Mouse (Mus musculus) mature B cell (primary cell): Measurements from ENCODE around the gene Myo1e.

ENCODE experiments used
- in situ Hi-C: fragments of 300-500 bp; cut with MboI; formaldehyde crosslinking; loops from 2 replicates; pipeline ENCODE4 v1.14.3; 2019

Gene Myo1e

GRCm38 (mm10) chr9:70356254-70356653 is 149.1 kb downstream of the Myo1e start:
- in situ Hi-C loops = no loop called here

GRCm38 (mm10) chr9:70359402-70360131 is 152.4 kb downstream of the Myo1e start:
- in situ Hi-C loops = no loop called here

- in situ Hi-C loops = no loop called here
Observed at GRCm38 (mm10) chr9:70364741-70365140, 157.6 kb downstream of the Myo1e start.

GRCm38 (mm10) chr9:70365915-70366314 is 158.8 kb downstream of the Myo1e start:
- in situ Hi-C loops = no loop called here

GRCm38 (mm10) chr9:70366898-70367297 is 159.7 kb downstream of the Myo1e start:
- in situ Hi-C loops = no loop called here

- in situ Hi-C loops = no loop called here
Observed at GRCm38 (mm10) chr9:70371638-70372037, 164.5 kb downstream of the Myo1e start.

GRCm38 (mm10) chr9:70379502-70380467 is 172.6 kb downstream of the Myo1e start:
- in situ Hi-C loops = no loop called here

GRCm38 (mm10) chr9:70382091-70382490 is 174.9 kb downstream of the Myo1e start:
- in situ Hi-C loops = no loop called here

GRCm38 (mm10) chr9:70383750-70384149 is 176.6 kb downstream of the Myo1e start:
- in situ Hi-C loops = no loop called here

GRCm38 (mm10) chr9:70384494-70384893 is 177.3 kb downstream of the Myo1e start:
- in situ Hi-C loops = no loop called here

GRCm38 (mm10) chr9:70384958-70385728 is 178.0 kb downstream of the Myo1e start:
- in situ Hi-C loops = no loop called here

GRCm38 (mm10) chr9:70387410-70388119 is 180.4 kb downstream of the Myo1e start:
- in situ Hi-C loops = no loop called here

GRCm38 (mm10) chr9:70389548-70389947 is 182.4 kb downstream of the Myo1e start:
- in situ Hi-C loops = no loop called here

GRCm38 (mm10) chr9:70391042-70391441 is 183.9 kb downstream of the Myo1e start:
- in situ Hi-C loops = no loop called here

- in situ Hi-C loops = no loop called here
Observed at GRCm38 (mm10) chr9:70391660-70392562, 184.8 kb downstream of the Myo1e start.

GRCm38 (mm10) chr9:70392563-70392907 is 185.4 kb downstream of the Myo1e start:
- in situ Hi-C loops = no loop called here

GRCm38 (mm10) chr9:70395617-70396016 is 188.5 kb downstream of the Myo1e start:
- in situ Hi-C loops = no loop called here

GRCm38 (mm10) chr9:70396083-70396482 is 188.9 kb downstream of the Myo1e start:
- in situ Hi-C loops = no loop called here

- in situ Hi-C loops = no loop called here
Observed at GRCm38 (mm10) chr9:70401937-70402539, 194.9 kb downstream of the Myo1e start.

- in situ Hi-C loops = no loop called here
Observed at GRCm38 (mm10) chr9:70406596-70406995, 199.4 kb downstream of the Myo1e start.
